Mouse (Mus musculus) retina, embryonic 14.5 days (tissue): ENCODE measurements around the gene Fgfr2.
A peak's percentile ranks its signal among the peaks of the same experiment; 100 is the strongest.

Experiments used
- DNase-seq: peaks from one replicate; pipeline ENCODE4 v3.0.0-alpha.2; 2015; ENCODE audit warnings: low spot score

Gene Fgfr2

GRCm38 (mm10) chr7:130800681-130801080 lies 2322.5 kb downstream of the Fgfr2 start:
- DNase-seq, result no peak

- DNase-seq, result no peak
These were observed 2323.7 kb downstream of the Fgfr2 start for GRCm38 (mm10) chr7:130799418-130799817.

- DNase-seq, result no peak
These were observed 2325.6 kb downstream of the Fgfr2 start for GRCm38 (mm10) chr7:130797524-130797923.

- DNase-seq, result peak; percentile 17
These were observed 2326.4 kb downstream of the Fgfr2 start for GRCm38 (mm10) chr7:130796786-130797185.

- no peak for DNase-seq
These were observed 2329.5 kb downstream of the Fgfr2 start for GRCm38 (mm10) chr7:130793671-130794070.

GRCm38 (mm10) chr7:130789456-130789855 lies 2333.7 kb downstream of the Fgfr2 start:
- no peak for DNase-seq

- DNase-seq, result no peak
These were observed 2334.2 kb downstream of the Fgfr2 start for GRCm38 (mm10) chr7:130788950-130789349.

GRCm38 (mm10) chr7:130787537-130787936 lies 2335.6 kb downstream of the Fgfr2 start:
- no peak for DNase-seq

- DNase-seq, result no peak
These were observed 2336.4 kb downstream of the Fgfr2 start for GRCm38 (mm10) chr7:130786708-130787107.

- no peak for DNase-seq
These were observed 2337.1 kb downstream of the Fgfr2 start for GRCm38 (mm10) chr7:130785923-130786575.

- no peak for DNase-seq
These were observed 2340.6 kb downstream of the Fgfr2 start for GRCm38 (mm10) chr7:130782501-130783050.

GRCm38 (mm10) chr7:130780866-130781419 lies 2342.2 kb downstream of the Fgfr2 start:
- no peak for DNase-seq

- no peak for DNase-seq
These were observed 2349.1 kb downstream of the Fgfr2 start, which contains the start of gene Btbd16 for GRCm38 (mm10) chr7:130773914-130774630. Gene Btbd16, plus strand, starts transcription at chr7:130774069.

- peak; percentile 76 for DNase-seq
These were observed 2349.8 kb downstream of the Fgfr2 start for GRCm38 (mm10) chr7:130773171-130773830.

- peak; percentile 94 for DNase-seq
These were observed 2352.4 kb downstream of the Fgfr2 start for GRCm38 (mm10) chr7:130770707-130771106.

GRCm38 (mm10) chr7:130768151-130768550 lies 2355.0 kb downstream of the Fgfr2 start:
- no peak for DNase-seq

- DNase-seq, result no peak
These were observed 2356.6 kb downstream of the Fgfr2 start for GRCm38 (mm10) chr7:130766411-130767170.

- no peak for DNase-seq
These were observed 2359.0 kb downstream of the Fgfr2 start for GRCm38 (mm10) chr7:130764160-130764559.

GRCm38 (mm10) chr7:130762071-130762897 lies 2360.9 kb downstream of the Fgfr2 start:
- peak; percentile 91 for DNase-seq

GRCm38 (mm10) chr7:130757326-130757865 lies 2365.8 kb downstream of the Fgfr2 start:
- no peak for DNase-seq
